Mouse (Mus musculus): ENCODE data around the gene Slc5a10. TPM values are rescaled to one million over a fixed set of nuclear protein-coding genes. Genes with fewer than 3 reads are reported as not detected.
A peak's percentile ranks its signal among the peaks of the same experiment; 100 is the strongest.

The Slc5a10 gene
- polyA plus RNA-seq, 1 experiment = 0.19 TPM

- TF ChIP-seq CTCF (IDR thresholded peaks at IDR 0.05; ENCODE audit: extremely low read depth, insufficient read depth, low read length) (no peak), POLR2A (IDR thresholded peaks at IDR 0.05; ENCODE audit: extremely low read depth, insufficient read depth, low read length) (no peak)
- Histone ChIP-seq H3K4me3 (ENCODE audit: insufficient read depth, low read length) (no peak overlapping the region), H3K27ac (ENCODE audit: insufficient read depth, low read length) (no peak overlapping the region), H3K4me1 (ENCODE audit: control insufficient read depth, insufficient read depth, low read length) (no peaks in the 10 kb centered on the region)
These were observed 16.7 kb upstream of the Slc5a10 start for GRCm38 (mm10) chr11:61737290-61737689.

GRCm38 (mm10) chr11:61732672-61733071 is 12.0 kb upstream of the Slc5a10 start:
- TF ChIP-seq POLR2A (IDR thresholded peaks at IDR 0.05; ENCODE audit: extremely low read depth, insufficient read depth, low read length) (no peak), CTCF (IDR thresholded peaks at IDR 0.05; ENCODE audit: extremely low read depth, insufficient read depth, low read length) (no peak)
- no peak overlapping the region for H3K27ac ChIP-seq (ENCODE audit: insufficient read depth, low read length)
- H3K4me1 ChIP-seq (ENCODE audit: control insufficient read depth, insufficient read depth, low read length) = no peaks in the 10 kb centered on the region
- H3K4me3 ChIP-seq (ENCODE audit: insufficient read depth, low read length) = no peak overlapping the region

- TF ChIP-seq POLR2A (IDR thresholded peaks at IDR 0.05; ENCODE audit: extremely low read depth, insufficient read depth, low read length) (no peak), CTCF (IDR thresholded peaks at IDR 0.05; ENCODE audit: extremely low read depth, insufficient read depth, low read length) (no peak)
- H3K4me3 ChIP-seq (ENCODE audit: insufficient read depth, low read length) = no peak overlapping the region
- H3K4me1 ChIP-seq (ENCODE audit: control insufficient read depth, insufficient read depth, low read length) = no peaks in the 10 kb centered on the region
- peak overlapping the region; percentile 28; the same call in 1 of the 2 replicates for H3K27ac ChIP-seq (ENCODE audit: insufficient read depth, low read length)
These were observed 7.4 kb upstream of the Slc5a10 start for GRCm38 (mm10) chr11:61728037-61728436.

GRCm38 (mm10) chr11:61722077-61722476 is 1.5 kb upstream of the Slc5a10 start:
- TF ChIP-seq CTCF (IDR thresholded peaks at IDR 0.05; ENCODE audit: extremely low read depth, insufficient read depth, low read length) (no peak), POLR2A (IDR thresholded peaks at IDR 0.05; ENCODE audit: extremely low read depth, insufficient read depth, low read length) (no peak)
- Histone ChIP-seq H3K4me3 (ENCODE audit: insufficient read depth, low read length) (no peak overlapping the region), H3K27ac (ENCODE audit: insufficient read depth, low read length) (no peak overlapping the region), H3K4me1 (ENCODE audit: control insufficient read depth, insufficient read depth, low read length) (no peaks in the 10 kb centered on the region)

- no peak overlapping the region for H3K4me3 ChIP-seq (ENCODE audit: insufficient read depth, low read length)
- no peak for TF ChIP-seq POLR2A (IDR thresholded peaks at IDR 0.05; ENCODE audit: extremely low read depth, insufficient read depth, low read length)
- no peak for TF ChIP-seq CTCF (IDR thresholded peaks at IDR 0.05; ENCODE audit: extremely low read depth, insufficient read depth, low read length)
- H3K4me1 ChIP-seq (ENCODE audit: control insufficient read depth, insufficient read depth, low read length) = no peaks in the 10 kb centered on the region
- no peak overlapping the region for H3K27ac ChIP-seq (ENCODE audit: insufficient read depth, low read length)
These were observed 800 bp downstream of the Slc5a10 start for GRCm38 (mm10) chr11:61719826-61720225.

GRCm38 (mm10) chr11:61719387-61719786 is 1.2 kb downstream of the Slc5a10 start:
- no peaks in the 10 kb centered on the region for H3K4me1 ChIP-seq (ENCODE audit: control insufficient read depth, insufficient read depth, low read length)
- no peak for TF ChIP-seq POLR2A (IDR thresholded peaks at IDR 0.05; ENCODE audit: extremely low read depth, insufficient read depth, low read length)
- no peak for TF ChIP-seq CTCF (IDR thresholded peaks at IDR 0.05; ENCODE audit: extremely low read depth, insufficient read depth, low read length)
- no peak overlapping the region for H3K27ac ChIP-seq (ENCODE audit: insufficient read depth, low read length)
- H3K4me3 ChIP-seq (ENCODE audit: insufficient read depth, low read length) = no peak overlapping the region

- no peak for TF ChIP-seq CTCF (IDR thresholded peaks at IDR 0.05; ENCODE audit: extremely low read depth, insufficient read depth, low read length)
- TF ChIP-seq POLR2A (IDR thresholded peaks at IDR 0.05; ENCODE audit: extremely low read depth, insufficient read depth, low read length) = no peak
- H3K4me3 ChIP-seq (ENCODE audit: insufficient read depth, low read length) = no peak overlapping the region
- H3K4me1 ChIP-seq (ENCODE audit: control insufficient read depth, insufficient read depth, low read length) = no peaks in the 10 kb centered on the region
- no peak overlapping the region for H3K27ac ChIP-seq (ENCODE audit: insufficient read depth, low read length)
These were observed 2.6 kb downstream of the Slc5a10 start for GRCm38 (mm10) chr11:61717990-61718389.

GRCm38 (mm10) chr11:61715130-61715529 is 5.5 kb downstream of the Slc5a10 start:
- no peak for TF ChIP-seq CTCF (IDR thresholded peaks at IDR 0.05; ENCODE audit: extremely low read depth, insufficient read depth, low read length)
- no peak for TF ChIP-seq POLR2A (IDR thresholded peaks at IDR 0.05; ENCODE audit: extremely low read depth, insufficient read depth, low read length)
- no peak overlapping the region for H3K4me3 ChIP-seq (ENCODE audit: insufficient read depth, low read length)
- no peak overlapping the region for H3K27ac ChIP-seq (ENCODE audit: insufficient read depth, low read length)
- H3K4me1 ChIP-seq (ENCODE audit: control insufficient read depth, insufficient read depth, low read length) = no peaks in the 10 kb centered on the region

- no peaks in the 10 kb centered on the region for H3K4me1 ChIP-seq (ENCODE audit: control insufficient read depth, insufficient read depth, low read length)
- no peak overlapping the region for H3K27ac ChIP-seq (ENCODE audit: insufficient read depth, low read length)
- TF ChIP-seq CTCF (IDR thresholded peaks at IDR 0.05; ENCODE audit: extremely low read depth, insufficient read depth, low read length) = peak; percentile 99
- TF ChIP-seq POLR2A (IDR thresholded peaks at IDR 0.05; ENCODE audit: extremely low read depth, insufficient read depth, low read length) = no peak
- H3K4me3 ChIP-seq (ENCODE audit: insufficient read depth, low read length) = no peak overlapping the region
These were observed 6.1 kb downstream of the Slc5a10 start for GRCm38 (mm10) chr11:61714346-61715117.

GRCm38 (mm10) chr11:61713157-61713855 is 7.3 kb downstream of the Slc5a10 start:
- H3K27ac ChIP-seq (ENCODE audit: insufficient read depth, low read length) = no peak overlapping the region
- no peaks in the 10 kb centered on the region for H3K4me1 ChIP-seq (ENCODE audit: control insufficient read depth, insufficient read depth, low read length)
- H3K4me3 ChIP-seq (ENCODE audit: insufficient read depth, low read length) = no peak overlapping the region
- no peak for TF ChIP-seq CTCF (IDR thresholded peaks at IDR 0.05; ENCODE audit: extremely low read depth, insufficient read depth, low read length)
- TF ChIP-seq POLR2A (IDR thresholded peaks at IDR 0.05; ENCODE audit: extremely low read depth, insufficient read depth, low read length) = no peak
